Mouse (Mus musculus) 3T3-L1 (cell line): ENCODE data around the gene Grap2.

ENCODE experiments used
- DNase-seq: peaks from one replicate; pipeline ENCODE4 v3.0.0-alpha.2; 2015; ENCODE audit warnings: low read depth, low spot score

Grap2 gene

DNA sequence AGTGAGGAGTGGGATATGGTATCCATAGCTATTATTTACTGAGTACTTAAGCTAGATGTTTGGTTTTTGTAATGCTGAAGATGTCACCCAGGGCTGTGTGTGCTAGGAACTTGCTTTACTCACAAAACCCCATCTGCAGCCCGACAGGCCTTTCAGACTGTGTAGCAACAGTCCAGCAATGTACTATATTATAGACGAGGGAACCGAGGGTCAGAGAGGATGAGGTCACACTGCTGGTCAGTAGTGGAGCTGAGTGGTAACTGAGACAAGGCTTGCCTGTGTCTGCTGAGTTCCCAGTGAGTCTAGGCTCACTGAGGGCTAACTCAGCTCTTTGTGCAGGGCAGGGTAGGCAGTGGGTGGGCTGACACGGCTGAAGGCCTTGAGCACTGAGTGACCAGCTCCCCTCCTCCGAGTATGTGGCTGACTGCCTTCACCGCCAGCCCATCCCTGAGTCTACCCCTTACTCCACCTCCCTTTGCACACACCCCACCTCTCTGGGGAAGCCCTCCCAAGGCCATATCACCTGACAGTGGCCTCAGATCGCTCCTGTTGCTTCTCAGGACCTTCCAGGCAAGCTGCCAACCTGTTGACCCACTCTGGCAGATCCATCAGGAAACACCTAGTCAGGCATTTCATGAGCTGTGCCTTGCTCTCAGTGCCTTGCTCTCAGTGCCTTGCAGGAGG, 108.1 kb downstream of the Grap2 start:
- no peak for DNase-seq

DNA sequence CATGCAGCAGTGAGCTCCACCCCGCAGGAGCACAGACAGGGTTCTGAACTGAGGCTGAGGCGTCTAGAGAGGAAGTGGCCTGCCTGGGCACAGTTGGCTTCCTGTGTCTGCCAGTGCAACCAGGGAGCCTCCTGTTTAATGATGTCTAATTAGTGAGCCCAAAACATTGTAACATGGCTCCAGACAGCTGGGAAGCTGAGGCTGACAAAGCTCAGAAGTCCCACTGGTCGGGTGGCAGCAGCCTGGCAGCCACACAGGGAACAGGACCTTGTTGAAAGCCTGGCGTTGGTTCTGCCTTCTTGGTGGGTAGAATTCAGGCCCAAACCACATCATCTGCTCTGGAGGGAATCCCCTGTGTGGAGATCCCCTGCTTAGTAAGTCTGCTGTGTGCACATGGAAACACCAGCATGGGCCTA, 109.1 kb downstream of the Grap2 start:
- no peak for DNase-seq

DNA sequence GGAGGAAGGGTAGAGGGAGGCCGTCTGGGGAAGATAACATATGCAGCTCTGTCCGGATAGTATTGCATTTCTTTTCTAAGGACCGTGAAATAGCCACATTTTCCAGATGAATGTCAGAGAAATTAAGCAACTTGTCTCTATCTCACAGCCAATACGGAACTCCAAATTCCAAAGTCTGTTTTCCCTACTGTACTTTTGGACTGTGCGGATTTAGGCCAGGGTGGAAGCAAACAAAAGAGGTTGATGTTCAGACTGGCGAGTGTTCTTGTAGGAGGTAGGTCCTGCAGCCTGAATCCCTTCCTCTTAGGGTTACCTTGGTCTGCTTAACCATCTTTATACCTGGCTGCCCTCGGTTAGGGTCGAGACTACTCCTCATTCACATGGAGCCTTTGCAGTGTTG, 109.9 kb downstream of the Grap2 start:
- DNase-seq, result no peak

DNA sequence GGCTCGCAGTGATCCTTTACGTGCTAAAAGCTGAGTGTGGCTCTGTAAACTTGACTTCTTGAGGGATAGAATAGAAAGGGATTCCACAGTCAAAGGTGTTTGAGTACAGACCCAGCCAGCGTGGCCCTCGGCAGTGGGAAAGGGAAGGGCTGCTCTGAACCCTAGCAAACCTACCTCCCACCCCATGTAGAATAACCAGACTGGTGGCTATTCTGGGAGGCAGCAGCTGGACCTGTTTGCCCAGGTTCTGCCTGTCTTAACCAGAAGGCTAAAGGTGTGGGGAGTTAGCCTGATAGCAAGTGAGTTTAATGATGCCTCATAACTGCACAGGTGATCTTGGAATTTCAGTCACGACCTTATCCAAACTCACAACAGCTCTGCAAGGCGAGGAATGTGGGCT, 110.8 kb downstream of the Grap2 start:
- no peak for DNase-seq

GRCm38 (mm10) chr15:80683990-80684389, 111.6 kb downstream of the Grap2 start:
- no peak for DNase-seq

DNA sequence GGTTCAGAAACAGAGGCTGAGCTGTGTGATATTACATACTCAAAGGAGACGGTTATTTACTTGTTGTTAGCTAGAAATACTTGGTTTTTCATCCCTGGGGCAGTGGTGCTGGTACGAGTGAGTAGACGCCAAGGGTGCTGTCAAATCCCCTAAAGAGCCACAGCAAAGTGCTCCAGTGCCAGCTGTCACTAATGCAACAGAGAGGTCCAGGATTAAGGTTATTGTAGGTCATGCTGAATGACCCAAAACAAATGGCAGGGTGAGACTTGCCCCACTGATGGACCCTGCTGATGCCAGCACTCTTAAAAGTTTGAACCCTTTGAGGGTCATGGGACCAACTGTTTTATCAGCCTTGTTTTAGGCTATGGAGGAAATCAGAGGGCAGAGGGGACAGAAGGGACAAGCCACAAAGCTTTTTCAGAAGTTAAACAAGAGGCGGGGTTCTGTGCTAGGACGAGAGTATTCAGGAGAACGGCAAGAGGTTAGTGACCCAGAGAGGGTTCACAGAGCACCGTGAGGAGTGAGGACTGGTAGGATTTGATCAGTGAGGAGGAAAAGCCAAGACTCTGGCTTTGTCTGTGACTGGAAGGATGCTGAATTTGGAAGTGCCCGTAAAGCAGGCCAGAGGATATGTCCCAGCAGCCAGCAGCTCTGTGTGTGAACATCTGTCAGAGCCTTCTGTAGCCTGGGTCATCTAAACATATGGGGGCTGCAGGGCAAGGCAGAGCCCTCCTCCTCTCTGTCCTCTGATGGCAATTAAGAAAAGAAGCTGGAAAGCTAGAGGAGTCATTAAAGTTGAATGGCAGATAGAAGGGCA, 112.6 kb downstream of the Grap2 start:
- DNase-seq, result no peak

- no peak for DNase-seq
These were observed 113.2 kb downstream of the Grap2 start for GRCm38 (mm10) chr15:80685603-80685895.

DNA sequence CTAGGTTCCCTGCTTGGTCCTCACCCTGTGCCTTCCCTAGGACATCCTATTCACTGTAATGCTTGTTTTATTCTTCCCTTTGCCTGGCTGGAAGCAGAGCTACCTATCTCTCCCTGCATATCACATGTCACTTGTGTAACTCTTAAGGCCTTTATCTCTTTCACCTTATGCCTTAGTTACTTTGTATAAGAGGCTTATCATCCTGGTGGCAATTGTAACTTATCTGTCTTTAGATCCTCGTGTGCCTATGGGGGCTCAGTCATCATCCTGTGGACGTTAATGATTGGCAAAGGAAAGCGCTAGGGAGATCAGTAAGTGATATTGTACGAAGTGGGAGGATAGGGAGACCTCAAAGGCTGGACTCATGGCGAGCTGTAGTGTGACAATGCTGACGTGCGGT, 116.1 kb downstream of the Grap2 start:
- no peak for DNase-seq

- no peak for DNase-seq
These were observed 121.1 kb downstream of the Grap2 start for GRCm38 (mm10) chr15:80693492-80693891.

DNA sequence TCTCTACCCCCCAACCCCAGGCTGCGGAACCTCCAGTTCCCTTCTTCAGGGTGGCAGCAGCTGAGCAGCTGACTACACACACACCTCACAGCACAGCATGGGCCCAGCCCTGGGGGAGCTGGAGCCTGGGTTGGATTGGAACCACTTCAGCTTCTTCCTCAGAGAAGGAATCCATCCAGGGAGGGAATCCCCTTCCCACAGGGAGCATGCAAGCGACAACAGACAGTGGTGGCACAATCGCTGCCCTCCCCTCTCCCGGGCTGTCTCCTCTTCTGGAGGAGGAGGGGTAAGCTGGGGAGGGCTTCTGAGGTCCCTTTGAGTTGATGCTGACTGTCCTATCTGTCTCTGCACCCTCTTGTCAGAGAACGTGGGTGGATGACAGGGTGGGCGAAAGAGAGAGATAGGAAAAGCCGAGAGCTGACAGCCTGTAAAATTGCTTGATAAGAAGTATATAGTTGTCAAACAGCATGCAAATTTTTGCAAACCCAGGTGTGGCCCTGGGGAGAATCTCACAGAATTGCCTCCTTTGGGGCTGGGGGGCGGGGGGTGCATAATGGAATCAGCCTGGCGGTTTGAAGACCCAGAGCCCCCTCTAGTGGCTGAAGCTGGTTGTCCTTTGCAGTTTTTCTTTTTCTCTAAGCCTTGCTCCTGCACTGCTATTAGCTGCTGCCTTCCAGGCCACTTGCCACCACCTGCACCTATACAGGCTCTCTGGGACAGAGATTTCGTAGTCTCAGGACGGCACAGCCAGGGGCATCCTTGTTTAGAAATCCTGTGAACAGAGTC, 121.9 kb downstream of the Grap2 start:
- peak; percentile 73 for DNase-seq

DNA sequence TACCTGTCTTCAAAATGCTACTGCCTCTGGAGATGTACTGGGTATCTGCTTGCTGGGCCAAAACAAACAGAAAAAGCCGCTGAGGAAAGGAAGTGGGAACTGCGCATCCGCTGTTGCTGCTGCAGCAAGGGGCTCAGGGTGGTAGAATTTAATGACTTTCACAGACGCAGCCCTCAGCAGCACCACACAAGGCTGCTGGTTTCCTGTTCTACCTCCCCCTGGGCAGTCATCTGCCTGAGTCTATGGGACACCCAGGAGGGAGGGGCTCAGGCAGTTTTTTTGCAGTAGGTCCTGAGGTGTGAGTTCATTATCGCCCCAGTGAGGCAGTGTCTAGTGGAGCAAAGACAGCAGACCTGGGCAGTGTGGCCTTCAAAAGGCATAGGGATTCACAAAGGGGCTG, 125.2 kb downstream of the Grap2 start:
- no peak for DNase-seq

DNA sequence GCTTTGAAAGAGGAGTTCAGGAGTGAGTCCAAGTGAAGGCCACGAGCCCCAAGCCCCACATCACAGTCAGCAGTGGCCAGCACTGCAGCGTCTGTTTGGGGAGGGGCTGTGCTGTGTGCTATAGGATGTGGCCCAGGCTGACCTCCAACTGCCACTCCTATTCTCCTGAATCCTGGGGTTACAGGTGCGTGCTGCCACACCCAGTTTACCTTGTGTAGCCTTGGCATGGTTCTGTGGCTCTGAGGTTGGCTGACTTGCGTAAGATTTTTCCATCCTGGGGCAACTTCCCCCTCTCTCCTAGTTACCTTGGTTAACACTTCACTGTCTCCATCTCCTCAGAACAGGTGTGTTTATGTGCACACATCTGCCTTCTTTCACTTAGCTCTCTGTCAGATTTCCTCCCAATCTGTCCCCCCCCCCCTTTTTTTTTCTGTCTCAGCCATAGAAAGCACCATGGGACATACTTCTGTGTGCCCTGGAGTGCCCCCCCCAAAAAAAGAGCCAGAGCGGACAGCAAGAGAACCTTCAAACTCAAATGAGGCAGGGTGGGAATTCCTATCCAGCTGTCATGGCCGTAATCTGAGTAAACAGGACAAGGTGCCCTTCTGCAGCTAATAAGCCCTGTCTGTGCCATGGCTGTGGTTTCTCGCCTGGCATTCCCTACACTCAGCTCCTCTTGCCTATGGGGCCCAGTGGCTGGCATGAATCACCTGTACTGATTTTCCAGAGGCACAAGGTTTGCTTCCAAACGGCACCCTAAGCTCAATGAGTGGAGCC, 129.3 kb downstream of the Grap2 start:
- no peak for DNase-seq
